Mouse (Mus musculus) MEL (cell line): ENCODE data around the gene Nexn.

Experiments
- CTCF ChIP-seq, 3 experiments: IDR thresholded peaks in 2 of 3; conservative IDR thresholded peaks in 1 of 3; 2 replicates each; pipeline ENCODE4 v1.5.1; 2011 to 2012; ENCODE audit warnings: low read length in 3 of 3, low read depth in 2 of 3, mild to moderate bottlenecking in 2 of 3, improper control_type of control experiment in 1 of 3, inconsistent platforms in 1 of 3, mixed read lengths in 1 of 3, moderate library complexity in 1 of 3; ENCODE audit not compliant: control insufficient read depth in 1 of 3, insufficient read depth in 1 of 3, poor library complexity in 1 of 3, severe bottlenecking in 1 of 3
- EP300 ChIP-seq, 2 experiments: IDR thresholded peaks; 2 replicates each; pipeline ENCODE4 v1.6.1; 2011; ENCODE audit warnings: improper control_type of control experiment in 2 of 2, low read length in 2 of 2, low read depth in 1 of 2, mild to moderate bottlenecking in 1 of 2
- GABPA ChIP-seq: IDR thresholded peaks from 2 replicates; pipeline ENCODE4 v1.6.1; 2012; ENCODE audit warnings: low read depth, mild to moderate bottlenecking, inconsistent platforms, low read length, improper control_type of control experiment, moderate library complexity
- HCFC1 ChIP-seq: IDR thresholded peaks from 2 replicates; pipeline ENCODE4 v1.6.1; 2012; ENCODE audit warnings: low read depth, mild to moderate bottlenecking, inconsistent platforms, low read length, improper control_type of control experiment, moderate library complexity
- KAT2A ChIP-seq: conservative IDR thresholded peaks from 2 replicates; pipeline ENCODE4 v1.6.1; 2012; ENCODE audit warnings: low read depth, low read length, improper control_type of control experiment, inconsistent platforms
- MAFK ChIP-seq: IDR thresholded peaks from 2 replicates; pipeline ENCODE4 v1.6.1; 2011; ENCODE audit warnings: low read depth, mild to moderate bottlenecking, low read length, improper control_type of control experiment, borderline replicate concordance
- MXI1 ChIP-seq: IDR thresholded peaks from 2 replicates; pipeline ENCODE4 v1.6.1; 2011; ENCODE audit warnings: mild to moderate bottlenecking, low read depth, low read length, improper control_type of control experiment
- NELFE ChIP-seq: IDR thresholded peaks from 2 replicates; pipeline ENCODE4 v1.6.1; 2011; ENCODE audit warnings: low read depth, low read length, improper control_type of control experiment
- NRF1 ChIP-seq: IDR thresholded peaks from 2 replicates; pipeline ENCODE4 v1.6.1; 2014; ENCODE audit warnings: low read depth, mild to moderate bottlenecking, inconsistent platforms, low read length, improper control_type of control experiment, moderate library complexity; ENCODE audit not compliant: poor library complexity, insufficient read depth, severe bottlenecking
- POLR2A ChIP-seq, 2 experiments: IDR thresholded peaks; 2 replicates each; pipeline ENCODE4 v1.6.1; 2011 to 2012; ENCODE audit warnings: low read length in 2 of 2, mild to moderate bottlenecking in 2 of 2, control low read depth in 1 of 2, improper control_type of control experiment in 1 of 2, low read depth in 1 of 2, moderate library complexity in 1 of 2; ENCODE audit not compliant: control insufficient read depth in 1 of 2, insufficient read depth in 1 of 2, poor library complexity in 1 of 2
- SIN3A ChIP-seq: IDR thresholded peaks from 2 replicates; pipeline ENCODE4 v1.6.1; 2012; ENCODE audit warnings: low read length, improper control_type of control experiment, inconsistent platforms
- USF2 ChIP-seq, 2 experiments: IDR thresholded peaks; 2 replicates each; pipeline ENCODE4 v1.6.1; 2011 to 2012; ENCODE audit warnings: improper control_type of control experiment in 2 of 2, low read length in 2 of 2, borderline replicate concordance in 1 of 2, inconsistent platforms in 1 of 2, low read depth in 1 of 2, mild to moderate bottlenecking in 1 of 2; ENCODE audit not compliant: insufficient read depth in 1 of 2
- ZKSCAN1 ChIP-seq: IDR thresholded peaks from 2 replicates; pipeline ENCODE4 v1.6.1; 2012; ENCODE audit warnings: low read depth, mild to moderate bottlenecking, inconsistent platforms, low read length, improper control_type of control experiment, moderate library complexity

GRCm38 (mm10) chr3:152275008-152275407 lies 8.9 kb upstream of the Nexn start:
- TF ChIP-seq MXI1, result no peak
- no peak for TF ChIP-seq MAFK
- no peak for TF ChIP-seq USF2 (IDR thresholded peaks at IDR 0.05; ENCODE audit: borderline replicate concordance in 1 of 2, insufficient read depth in 1 of 2, low read depth in 1 of 2, low read length in 2 of 2)
- TF ChIP-seq SIN3A, result no peak
- no peak for TF ChIP-seq KAT2A
- no peak for TF ChIP-seq ZKSCAN1
- TF ChIP-seq NRF1, result no peak
- TF ChIP-seq CTCF (IDR thresholded peaks at IDR 0.05 in 2 of 3, conservative IDR thresholded peaks at IDR 0.05 in 1 of 3; ENCODE audit: control insufficient read depth in 1 of 3, insufficient read depth in 1 of 3, low read depth in 2 of 3, low read length in 3 of 3, poor library complexity in 1 of 3, severe bottlenecking in 1 of 3), result no peak
- no peak for TF ChIP-seq HCFC1
- no peak for TF ChIP-seq POLR2A (IDR thresholded peaks at IDR 0.05; ENCODE audit: control insufficient read depth in 1 of 2, insufficient read depth in 1 of 2, low read depth in 1 of 2, low read length in 2 of 2, poor library complexity in 1 of 2)
- TF ChIP-seq NELFE, result no peak
- TF ChIP-seq GABPA, result no peak
- TF ChIP-seq EP300 (IDR thresholded peaks at IDR 0.05; ENCODE audit: low read depth in 1 of 2, low read length in 2 of 2), result no peak
